Mouse (Mus musculus) cerebellum, postnatal 4 days (tissue): ENCODE measurements around the gene Bak1.

Experiments used
- DNase-seq, 2 experiments: peaks; one replicate each; pipeline ENCODE4 v3.0.0; 2022; ENCODE audit warnings: low spot score in 2 of 2, mixed read lengths in 1 of 2

Bak1 gene

DNA sequence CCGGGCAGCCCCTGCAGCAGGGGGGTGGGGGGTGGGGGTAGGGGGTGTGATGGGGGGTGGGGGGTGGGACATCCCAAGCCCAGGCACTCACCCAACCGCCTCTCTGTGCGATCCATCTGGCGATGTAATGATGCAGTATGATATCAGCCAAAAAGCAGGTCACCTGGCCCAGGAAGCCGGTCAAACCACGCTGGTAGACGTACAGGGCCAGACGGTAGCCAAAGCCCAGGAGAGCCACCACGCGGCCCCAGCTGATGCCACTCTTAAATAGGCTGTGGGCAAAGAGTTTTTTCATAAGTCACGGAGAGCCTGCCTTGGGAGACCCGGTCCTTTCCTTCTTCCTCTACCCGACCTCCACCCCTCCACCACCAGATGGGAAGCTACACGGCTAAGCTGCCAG, 7.7 kb downstream of the Bak1 start:
- DNase-seq, result no peak

DNA sequence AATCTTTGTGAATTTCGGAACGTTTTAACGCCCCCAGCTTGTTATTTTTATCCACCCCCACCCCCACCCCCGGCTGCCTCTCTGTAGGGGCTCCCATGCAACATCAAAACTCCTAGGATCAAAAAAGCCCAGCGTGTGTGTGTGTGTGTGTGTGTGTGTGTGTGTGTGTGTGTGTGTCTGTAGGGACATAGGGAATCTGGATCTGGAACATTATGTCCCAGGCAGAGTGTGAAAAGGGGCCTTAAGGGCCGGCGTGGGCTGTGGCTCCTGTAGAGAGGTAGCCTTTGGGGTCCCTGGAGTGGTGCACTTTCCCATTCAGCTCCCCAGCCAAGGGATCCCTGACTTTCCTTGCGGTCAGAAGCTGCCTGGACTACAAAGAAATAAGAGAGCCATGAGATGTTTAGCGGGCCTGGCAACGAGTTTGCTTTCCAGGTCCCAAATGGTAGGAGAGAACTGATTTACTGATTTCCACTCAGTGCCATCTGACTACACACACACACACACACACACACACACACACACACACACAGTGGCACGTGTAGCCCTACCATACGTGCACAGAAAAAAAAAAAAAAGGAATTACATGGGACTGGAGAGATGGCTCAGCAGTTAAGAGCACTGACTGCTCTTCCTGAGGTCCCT, 10.1 kb downstream of the Bak1 start:
- no peak for DNase-seq

DNA sequence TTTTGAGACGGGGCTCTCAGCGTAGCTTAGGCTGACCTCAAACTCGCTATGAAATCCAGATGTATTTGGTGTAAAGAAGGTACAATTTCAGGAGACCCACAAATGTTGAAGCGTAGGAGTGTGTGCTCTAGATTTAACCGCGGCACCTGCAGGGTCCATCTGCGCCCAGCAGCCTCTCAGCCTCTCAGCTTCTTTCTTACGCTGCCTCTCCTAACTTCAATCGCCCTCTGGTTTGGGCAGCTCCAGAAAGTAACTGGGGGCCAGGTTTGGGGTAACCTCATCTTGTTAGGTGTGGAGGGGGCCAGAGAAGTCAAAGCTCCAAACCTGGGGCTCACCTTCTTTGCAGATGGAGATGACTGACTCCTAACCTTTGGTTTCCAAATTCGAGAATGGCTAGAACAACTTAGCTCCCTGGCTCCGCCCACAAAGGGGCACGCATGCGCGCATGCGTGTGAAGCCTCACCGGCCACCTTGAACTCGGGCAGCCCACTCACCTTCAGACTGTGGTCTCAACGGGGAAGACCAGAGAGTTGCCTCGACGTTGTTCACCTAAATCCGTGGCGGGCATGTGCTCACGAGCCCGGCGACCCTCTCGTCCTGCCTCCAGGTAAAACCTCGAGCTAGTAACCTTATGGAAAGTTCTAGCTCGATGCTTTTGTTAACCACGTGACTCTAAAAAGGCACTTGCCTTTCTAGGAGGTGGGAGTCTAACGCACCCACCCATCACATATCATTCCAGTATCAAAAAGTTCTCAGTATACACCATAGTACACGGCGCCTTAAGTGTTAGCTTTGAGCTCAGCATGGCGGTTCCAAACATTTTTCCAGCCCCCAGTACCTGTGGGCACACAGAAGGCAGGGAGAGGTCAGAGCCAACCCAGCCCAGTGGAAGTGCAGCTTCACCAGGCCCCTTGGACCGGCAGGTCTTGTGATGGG, 11.0 kb downstream of the Bak1 start:
- peak; percentile 47 to 83 for DNase-seq

DNA sequence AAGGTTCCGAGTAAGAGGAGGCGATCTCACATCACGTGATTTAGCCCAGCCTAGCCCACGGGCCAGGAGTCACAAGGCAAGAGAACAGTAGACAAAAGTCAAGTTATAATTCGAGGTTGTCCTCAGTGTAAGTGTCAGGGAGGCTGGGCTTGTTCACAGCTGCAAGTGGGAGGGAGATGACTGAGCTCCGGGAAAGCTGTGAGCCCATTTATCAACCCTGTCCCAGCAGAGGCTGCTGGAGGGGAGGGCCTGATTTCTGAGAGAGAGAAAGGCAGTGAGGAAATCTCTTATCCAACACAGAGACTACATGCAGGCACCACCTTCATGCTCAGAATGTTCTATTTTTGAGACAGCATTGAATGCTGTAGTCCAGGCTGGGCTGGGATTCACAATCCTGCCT, 15.9 kb downstream of the Bak1 start:
- DNase-seq, result no peak

DNA sequence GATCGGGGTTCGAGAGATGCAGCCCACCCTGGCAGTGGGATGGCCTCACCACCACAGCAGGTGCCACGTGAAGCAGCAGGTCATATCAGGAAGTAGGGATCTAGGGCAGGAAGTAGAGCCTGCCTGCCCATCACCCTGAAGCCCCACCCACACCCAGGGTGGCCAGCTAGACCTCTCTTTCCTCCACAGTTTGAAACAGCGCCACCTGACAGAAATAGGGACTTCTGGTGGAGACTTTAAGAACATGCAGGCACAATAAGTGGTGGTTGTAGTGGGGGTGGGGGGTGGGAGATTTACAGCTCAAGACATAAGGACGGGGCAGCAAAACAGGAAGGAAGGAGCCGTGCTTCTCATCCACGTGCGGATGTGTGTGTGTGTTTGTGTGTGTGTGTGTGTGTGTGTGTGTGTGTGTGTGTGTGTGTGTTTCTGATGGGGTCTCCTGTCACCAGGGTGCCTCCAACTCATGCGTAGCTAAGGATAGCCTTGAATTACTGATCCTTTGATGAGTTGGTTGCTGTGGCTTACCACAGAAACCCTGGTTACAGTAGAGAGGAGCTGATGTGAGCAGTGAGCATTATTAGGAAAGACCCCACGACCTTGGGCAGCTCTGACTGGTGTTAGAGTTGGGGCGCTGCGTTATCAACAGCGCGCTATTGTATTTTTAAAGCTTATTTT, 16.7 kb downstream of the Bak1 start:
- DNase-seq, result no peak

DNA sequence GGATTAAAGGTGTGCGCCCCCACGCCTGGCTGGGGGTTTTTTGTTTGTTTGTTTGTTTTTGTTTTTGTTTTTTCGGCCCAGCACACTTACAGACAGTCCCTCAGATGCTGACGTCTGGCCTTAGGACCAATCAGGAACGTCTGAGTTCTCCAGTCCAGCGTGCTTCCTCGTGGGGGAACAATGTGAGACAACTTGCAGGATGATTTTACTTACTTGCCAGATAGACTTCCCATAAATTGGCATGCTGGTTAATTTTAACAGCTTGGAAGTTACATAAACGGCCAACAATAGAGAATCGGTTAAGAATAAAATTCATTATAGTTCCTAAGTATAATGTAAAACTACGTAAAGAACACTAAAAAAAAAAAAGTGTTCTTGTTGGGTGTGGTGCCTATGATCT, 17.6 kb downstream of the Bak1 start:
- DNase-seq, result no peak

DNA sequence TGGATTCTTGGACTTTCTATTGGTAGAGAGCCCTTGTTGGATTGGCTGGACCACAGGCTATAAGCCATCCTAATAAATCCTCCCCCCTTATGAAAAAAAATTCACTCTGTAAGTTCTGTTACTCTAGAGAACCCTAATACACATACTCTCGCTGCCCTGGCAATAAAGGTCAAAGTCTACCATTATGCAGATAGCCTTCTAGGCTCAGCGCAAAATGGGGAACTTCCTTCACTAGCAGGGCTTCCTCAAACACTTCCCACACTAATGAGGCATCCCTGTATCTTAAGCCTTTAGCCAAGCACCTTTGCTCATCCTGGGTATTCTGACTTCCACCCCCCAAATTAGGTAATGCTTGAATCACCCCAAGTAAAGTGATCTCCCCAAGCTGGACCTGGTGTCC, 20.5 kb downstream of the Bak1 start:
- DNase-seq, result no peak

DNA sequence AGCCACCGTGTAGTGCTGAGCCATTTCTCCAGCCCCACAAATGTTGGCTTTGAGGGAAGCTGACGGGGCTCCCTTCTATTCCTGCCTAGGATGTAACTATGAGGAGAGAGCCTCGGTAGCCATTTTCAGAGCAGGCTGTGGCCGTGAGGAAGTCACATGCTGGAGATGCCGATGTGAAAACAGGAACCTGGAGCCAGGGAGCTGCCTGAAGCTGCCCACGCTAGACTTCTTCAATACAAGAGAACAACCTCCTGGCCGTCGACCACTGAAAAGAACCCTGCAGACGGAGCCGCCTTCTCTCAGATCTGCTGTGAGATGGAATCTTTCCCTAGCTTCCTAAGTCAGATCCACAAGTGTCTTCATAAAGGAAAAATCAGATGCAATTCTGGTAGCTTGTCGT, 23.2 kb downstream of the Bak1 start:
- no peak for DNase-seq

DNA sequence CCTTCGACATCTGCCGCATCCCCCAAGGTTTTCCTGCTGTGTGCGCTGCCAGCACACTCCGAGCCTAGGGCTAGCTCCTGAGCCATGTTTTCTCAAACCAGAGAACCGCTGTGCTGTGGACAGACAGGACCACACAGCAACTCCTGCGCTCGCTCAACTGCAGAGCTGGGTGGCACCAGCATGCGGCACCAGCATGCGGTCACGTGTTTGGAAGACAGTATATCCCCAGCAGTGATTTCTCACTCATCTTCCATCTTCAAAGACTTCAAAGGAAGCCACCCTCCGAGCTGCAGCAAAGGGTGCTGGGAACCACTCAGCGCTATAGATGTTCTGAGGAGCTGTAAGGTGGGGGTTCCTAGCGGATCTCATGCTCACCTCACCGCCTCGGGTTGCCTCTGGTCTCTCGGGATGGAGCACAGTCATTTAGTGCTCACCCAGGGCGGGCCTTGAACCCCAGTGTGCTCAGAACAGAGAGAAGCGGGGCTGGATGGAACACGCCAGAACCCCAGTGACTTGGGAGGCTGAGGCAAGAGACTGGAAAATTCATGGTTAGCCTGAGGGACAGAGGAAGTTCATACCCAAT, 23.8 kb downstream of the Bak1 start:
- no peak for DNase-seq

DNA sequence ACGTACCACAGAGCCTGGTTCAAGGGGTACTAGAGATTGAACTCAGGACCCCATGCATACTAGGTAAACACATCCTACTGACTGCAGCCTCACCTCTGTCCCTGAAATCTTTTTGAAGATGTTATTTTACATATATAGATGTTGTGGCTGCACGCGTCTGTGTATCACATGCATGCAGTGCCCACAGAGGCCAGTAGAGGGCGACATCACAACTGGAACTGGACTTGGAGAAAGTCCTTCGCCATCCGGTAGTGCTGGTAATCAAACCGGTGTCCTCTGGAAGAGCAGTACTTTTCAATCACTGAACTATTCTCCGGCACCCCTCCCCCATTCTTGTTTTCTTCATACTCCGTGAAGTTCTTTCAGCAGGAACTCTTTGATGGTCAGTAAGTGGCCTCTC, 24.4 kb downstream of the Bak1 start:
- peak; percentile 47 to 69 for DNase-seq

DNA sequence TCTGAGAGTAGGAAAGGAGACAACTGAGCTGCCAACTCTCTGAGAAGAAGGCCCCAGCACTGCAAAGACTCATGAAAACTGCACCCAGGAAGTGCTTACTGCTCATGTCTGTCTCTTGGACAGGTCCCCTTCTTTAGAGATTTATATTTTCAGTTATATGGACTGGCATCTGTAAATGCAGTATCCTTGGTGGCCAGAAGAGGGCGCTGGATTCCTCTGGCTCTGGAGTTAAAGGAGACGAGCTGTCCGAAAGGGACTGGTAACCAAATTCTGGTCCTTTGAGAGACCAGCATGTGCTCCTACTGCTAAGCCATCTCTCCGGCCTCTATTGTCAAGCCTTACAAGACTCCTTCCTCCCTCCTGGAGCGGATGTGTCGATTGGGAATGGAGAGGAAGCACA, 26.9 kb downstream of the Bak1 start:
- no peak for DNase-seq

DNA sequence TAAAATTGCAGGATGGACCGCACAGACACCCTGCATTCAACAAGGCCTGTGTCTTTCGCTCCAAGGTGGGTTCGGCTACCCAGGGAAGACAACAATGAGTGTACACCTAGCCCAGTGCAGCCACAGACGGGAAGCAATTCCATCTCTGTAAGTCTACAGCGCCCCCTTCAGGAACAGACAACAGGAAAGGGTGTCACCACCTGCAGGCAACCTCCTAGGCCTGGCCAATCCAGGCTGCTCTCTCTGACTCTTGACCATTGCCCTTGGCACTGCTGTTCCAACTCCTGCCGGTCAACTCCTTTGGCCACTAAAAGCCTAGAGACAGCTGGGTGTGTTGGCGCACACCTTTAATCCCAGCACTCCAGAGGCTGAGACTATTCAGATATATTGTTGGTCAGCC, 27.7 kb downstream of the Bak1 start:
- no peak for DNase-seq

DNA sequence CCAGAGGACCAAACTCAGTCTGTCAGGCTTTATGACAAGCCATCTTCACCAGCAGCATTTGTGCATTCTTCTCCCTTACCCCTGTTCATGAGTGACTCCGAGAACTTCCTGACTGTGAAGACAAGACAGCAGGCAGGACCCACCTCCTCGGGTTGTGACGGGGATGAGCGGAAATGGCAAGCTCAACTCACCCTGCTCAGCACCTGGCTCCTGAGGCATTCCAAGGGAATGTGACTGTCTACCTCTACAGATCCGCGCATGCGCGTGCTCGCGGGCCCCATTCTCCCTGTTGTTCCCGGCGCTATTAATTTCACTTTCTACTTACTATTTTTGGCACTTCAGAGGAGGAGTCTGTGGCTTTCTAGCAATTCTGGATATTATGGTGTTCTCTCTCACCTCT, 28.8 kb downstream of the Bak1 start:
- no peak for DNase-seq

DNA sequence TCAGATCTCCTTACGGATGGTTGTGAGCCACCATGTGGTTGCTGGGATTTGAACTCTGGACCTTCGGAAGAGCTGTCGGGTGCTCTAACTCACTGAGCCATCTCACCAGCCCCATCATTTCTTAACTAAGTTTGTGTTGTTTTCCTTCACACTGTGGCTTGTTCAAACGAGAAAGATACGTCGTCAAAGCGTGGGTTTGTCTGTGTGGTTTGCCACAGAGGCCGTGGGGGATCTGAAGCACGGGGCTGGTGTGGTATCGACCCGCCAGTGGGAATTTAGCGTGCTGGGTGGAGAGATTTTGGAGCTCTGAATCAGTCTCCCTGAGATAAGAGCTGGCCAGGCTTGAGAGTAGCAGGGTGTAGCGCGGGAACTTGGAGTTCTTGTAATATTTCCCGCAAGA, 30.5 kb downstream of the Bak1 start:
- no peak for DNase-seq

DNA sequence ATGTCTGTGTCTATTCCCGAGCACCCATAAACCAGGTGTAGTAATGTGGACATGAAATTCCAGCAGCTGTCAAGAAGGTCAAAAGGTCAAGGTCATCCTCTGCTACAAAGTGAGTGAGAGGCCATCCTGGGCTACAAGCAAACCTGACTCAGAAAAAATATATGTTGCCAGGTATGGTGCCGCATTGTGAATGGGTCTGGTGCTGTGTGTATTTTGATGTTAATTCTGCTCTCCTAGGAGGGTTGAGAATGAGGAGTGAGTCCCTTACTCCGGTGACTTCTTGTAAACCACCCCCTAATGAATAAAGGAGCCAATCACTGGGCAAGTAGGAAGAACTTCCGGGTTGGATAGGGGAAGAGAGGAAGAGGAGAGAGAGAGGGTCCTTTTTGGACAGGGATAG, 31.1 kb downstream of the Bak1 start:
- DNase-seq, result no peak

DNA sequence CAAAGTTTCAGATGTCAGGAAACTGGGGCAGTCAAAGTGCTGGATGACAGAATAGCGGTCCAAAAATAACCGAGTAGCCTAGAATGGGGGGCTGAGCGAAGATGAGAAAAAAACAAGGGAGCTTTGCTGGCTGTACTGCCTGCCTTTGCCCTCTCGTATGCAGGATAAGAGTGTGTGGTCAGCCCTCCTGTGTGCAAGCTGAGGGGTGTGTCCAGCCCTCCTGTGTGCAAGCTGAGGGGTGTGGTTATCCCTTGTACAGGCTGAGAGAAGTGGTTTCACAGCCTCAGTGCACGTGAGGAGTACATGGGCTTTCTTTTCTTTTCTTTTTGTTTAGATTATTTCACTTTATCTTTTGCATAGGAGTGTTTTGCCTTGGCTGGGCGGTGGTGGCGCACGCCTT, 33.2 kb downstream of the Bak1 start:
- no peak for DNase-seq

DNA sequence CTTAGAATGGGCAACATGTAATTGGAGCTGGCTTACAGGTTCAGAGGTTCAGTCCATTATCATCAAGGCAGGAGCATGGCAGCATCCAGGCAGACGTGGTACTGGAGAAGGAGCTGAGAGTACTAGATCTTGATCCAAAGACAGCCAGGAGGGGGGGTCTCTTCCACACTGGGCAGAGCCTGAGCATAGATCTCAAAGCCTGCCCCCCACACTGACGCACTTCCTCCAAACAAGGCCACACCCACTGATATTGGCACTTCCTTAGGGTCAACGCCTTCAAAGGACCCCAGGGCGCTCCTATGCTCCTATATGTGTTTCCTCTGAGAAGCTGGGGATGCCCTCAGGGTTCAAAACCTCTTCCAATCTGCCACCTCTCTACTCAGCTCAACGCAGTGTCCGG, 33.8 kb downstream of the Bak1 start:
- no peak for DNase-seq

DNA sequence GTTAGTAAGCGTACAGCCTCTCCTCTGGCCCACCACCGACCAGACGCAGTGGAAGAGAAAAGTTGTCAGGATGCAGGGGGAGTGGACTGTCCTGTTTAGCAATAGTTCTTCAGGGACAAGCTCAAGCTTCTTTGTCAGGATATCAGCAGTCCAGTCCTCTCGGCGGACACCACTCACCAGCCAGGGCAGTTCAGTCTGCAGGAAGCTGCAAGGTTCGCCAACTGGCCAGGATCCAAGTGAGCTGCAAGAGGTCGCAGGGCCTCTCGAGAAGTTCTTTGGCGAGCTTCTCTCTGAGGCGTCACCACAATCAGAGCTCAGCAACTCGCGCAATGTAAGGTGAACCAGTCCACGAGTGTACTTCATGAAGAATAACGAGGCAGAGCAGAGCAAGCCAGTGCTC, 34.4 kb downstream of the Bak1 start:
- DNase-seq, result no peak

DNA sequence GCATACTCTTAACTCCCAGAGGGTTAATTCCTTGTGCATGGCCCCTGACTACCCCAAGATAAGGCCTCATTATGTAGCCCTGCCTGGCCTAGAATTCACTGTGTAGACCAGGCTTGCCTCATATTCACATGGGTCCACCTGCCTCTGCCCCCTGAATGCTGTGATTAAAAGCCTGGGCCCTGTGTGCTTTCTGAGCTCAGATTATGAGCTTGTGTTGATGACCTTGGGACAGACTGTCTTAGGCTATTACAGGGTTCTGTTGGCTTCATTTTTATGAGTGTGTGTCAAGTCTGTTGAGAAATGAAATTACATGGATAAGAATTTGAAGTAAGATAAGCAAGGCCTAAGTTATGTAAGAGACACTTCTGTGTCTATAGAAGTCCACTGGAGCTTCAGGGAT, 38.3 kb downstream of the Bak1 start:
- no peak for DNase-seq

DNA sequence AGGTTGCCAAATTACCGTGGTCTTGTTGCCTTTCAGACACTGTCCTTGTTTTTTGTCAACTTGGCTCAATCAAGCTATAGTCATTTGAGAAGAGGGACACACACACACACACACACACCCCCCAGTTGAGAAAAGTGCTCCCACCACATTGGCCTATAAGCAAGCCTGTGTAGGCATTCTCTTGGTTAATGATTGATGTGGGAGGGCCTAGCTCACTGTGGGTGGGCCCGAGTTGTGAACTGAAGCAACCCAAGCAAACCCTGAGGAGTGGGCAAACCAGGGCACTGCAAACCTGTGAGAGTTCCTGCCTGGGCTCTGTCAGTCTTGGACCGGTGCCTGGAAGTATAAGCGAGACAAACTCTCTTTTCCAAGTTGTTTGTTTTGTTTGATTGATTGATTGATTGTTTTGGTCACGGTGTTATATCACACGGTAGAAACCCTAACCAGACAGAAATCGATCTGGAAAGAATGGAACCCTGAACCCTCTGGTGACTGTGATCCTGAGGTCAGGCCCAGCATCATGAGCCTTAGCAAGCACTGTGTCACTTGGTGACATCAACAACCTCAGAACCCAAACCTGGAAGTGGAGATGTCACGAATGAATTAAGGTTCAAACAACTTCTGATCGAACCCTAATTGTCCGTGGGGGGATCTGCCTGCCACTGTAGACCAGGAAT, 43.2 kb downstream of the Bak1 start:
- no peak for DNase-seq

DNA sequence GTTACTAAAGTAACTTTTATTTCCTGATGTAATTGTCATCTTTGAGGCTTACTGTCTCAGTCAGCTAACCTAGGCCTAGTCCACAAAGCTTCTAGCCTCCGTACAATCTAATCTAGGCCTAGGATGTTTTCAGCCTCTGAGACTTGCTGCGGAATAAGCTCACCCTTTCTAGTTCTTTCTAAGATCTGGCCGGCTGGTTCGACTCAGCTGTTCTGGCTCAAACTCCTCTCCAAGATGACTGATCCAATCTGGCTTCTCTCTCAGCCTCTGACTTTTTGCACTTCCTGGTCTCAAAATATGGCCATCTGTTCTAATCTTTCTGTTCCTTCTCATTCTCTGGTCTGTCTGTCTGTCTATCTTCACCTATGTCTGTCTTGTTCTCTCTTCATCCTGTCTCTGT, 45.4 kb downstream of the Bak1 start:
- DNase-seq, result no peak

DNA sequence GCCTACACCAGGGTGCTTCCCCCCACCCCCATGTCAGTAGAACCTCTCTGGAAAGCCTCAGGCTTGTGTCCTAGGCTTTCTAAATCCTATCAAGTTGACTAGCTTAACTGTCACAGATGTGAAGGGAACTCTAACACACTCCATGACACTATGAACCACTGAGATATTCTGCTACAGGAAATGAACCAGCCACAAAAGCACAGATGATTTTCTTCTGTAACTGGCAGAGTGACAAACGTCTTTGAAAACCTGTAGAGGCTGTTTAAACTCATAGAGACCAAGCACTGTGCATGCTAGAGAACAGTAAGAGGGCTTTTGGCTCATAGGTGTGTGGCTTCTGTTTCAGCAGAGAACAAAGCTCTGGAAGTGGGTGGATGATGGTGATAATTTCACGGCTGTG, 47.8 kb downstream of the Bak1 start:
- DNase-seq, result no peak
